Mouse (Mus musculus): ENCODE data around the gene Zfand6.

GRCm38 (mm10) chr7:84652740-84653139 lies 37.0 kb downstream of the Zfand6 start:
- TF ChIP-seq POLR2A (IDR thresholded peaks at IDR 0.05; ENCODE audit: insufficient read depth, low read length) (no peak), CTCF (IDR thresholded peaks at IDR 0.05; ENCODE audit: low read depth, low read length) (no peak), EP300 (IDR thresholded peaks at IDR 0.05; ENCODE audit: insufficient read depth, low read depth, low read length) (no peak)
